Mouse (Mus musculus): ENCODE measurements at regions not wholly inside any gene's neighbourhood (a gene's known extent, or its start where the extent isn't known, plus 50 kb on each side); places are given as distances from the start of the nearest gene placed in this dataset.

DNA sequence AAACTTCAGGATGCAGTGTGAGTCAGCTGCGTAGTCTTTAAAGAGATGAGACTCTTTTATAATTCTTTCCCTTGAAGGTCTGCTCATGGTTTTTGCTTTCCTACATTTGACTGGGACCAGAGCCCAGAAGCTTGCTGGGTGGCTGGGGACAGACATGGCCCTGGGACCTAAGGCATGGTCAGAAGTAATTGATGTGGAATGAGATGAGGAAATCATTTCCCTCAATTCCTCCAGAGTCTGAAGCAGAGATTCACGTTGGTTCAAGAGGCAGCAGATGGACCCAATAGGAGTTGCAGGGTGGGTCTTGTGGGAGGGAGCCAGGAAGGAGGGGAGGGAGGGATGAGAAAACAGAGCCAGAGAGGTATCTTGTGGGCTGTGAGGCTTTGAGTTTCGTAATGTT is 473.9 kb downstream of the Rps24 start:
- no peak for DNase-seq (ENCODE audit: extremely low spot score in 1 of 2, low spot score in 2 of 2)

DNA sequence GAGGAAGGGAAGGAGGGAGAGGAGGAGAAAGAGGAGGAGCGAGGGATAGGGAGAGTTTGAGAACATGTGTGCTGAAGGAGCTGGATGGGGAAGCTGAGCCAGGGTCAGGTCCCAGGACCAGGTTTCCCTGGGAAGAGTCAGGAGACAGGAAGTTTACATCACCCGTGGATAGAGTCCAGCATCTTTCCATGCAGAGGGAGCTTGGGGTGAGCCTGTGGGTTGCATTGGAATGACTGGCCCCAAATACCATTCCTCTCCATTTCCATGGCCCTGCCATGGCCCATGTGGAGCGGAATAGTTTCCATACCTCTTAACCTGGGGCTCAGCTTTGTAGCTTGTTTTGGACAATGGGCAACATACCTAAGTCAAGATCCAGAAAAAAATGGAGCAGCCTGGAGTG is 474.8 kb downstream of the Rps24 start:
- intact Hi-C loops (cut with DNase I): no loop called here
- DNase-seq (ENCODE audit: extremely low spot score in 1 of 2, low spot score in 2 of 2): no peak

More for the DNA sequence above, 473.9 kb downstream of the Rps24 start:
- intact Hi-C loops (cut with DNase I): no loop called here

DNA sequence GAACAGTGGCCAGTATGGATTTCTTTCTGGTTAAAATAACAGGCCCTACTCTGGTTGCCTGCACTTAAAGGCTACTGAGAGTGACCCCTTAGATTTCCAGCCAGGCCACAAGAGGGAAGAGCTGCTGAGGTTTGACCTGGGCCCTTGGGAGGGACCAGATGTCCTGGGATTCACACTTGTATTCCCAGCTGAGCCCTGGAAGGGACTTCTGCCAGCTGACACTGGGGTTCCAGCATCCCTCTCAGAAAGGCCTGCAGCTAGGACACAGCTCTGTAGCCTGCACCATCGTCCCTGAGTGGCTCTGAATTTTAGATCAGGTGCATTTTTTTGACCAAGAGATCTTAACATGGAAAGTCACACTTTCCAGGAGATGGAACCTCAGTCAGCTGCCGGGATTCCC is 482.7 kb downstream of the Rps24 start:
- DNase-seq (ENCODE audit: extremely low spot score in 1 of 2, low spot score in 2 of 2): peak in 1 of 2 experiments; percentile 37
- intact Hi-C loops (cut with DNase I): no loop called here

DNA sequence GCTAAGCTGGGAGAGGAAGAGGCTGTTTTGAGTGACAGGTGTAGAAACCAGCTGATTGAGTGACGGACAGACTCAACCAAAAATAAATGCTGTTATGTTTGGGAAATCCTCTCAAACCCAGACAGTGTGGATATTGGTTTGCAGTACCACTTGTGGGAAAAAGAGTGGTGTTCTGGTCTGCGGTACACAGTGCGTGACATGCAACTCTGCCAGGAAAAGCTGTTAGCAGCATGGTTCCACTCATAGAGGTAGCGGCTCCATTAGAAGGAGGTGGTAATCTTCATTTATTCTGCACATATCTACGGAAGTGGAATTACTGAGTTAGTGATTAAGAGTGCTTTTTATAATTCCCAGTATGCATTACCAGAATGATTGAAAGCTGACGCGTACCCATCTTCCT is 485.4 kb downstream of the Rps24 start:
- intact Hi-C loops (cut with DNase I): no loop called here
- no peak for DNase-seq (ENCODE audit: extremely low spot score in 1 of 2, low spot score in 2 of 2)

DNA sequence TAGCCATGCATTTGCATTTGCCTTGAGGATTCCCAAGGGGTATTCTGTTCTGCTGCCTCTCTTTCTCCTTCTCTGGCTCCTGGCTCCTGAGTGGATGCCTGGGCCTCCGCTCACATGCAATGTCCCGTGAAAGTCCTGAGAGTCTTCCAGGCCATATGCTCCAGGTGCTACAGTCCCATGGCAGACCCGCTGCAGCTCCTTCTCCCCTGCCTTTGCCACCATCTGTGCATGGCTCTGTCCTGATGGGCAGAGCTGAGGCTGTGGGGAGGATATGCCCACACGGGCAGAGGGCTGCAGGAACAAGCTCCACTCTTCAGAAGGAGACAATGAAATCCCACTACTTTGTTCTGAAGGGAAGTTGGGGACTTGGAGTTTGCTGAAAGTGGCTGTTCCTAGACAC is 485.9 kb upstream of the Zmiz1 start:
- DNase-seq (ENCODE audit: extremely low spot score in 1 of 2, low spot score in 2 of 2): no peak
- intact Hi-C loops (cut with DNase I): no loop called here

DNA sequence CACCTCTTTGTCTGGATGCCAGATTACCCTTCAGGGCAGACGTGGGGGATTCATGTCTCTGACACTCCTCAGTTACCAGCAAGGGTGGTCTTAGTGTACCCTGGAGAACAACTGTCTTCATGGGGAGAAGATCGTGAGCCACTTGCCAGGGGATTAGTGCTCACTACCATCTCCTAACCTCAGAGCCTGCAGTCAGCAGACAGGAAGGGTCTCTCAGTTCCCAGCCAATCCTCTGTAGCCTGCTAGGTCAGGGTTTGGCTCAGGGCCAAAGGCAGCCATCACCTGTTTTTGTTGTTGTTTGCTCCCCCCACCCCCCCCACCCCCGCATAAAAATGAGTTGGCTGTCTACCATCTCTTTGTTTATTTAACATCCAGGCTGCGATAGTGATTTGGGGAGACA is 485.4 kb upstream of the Zmiz1 start:
- intact Hi-C loops (cut with DNase I): no loop called here
- DNase-seq (ENCODE audit: extremely low spot score in 1 of 2, low spot score in 2 of 2): no peak

DNA sequence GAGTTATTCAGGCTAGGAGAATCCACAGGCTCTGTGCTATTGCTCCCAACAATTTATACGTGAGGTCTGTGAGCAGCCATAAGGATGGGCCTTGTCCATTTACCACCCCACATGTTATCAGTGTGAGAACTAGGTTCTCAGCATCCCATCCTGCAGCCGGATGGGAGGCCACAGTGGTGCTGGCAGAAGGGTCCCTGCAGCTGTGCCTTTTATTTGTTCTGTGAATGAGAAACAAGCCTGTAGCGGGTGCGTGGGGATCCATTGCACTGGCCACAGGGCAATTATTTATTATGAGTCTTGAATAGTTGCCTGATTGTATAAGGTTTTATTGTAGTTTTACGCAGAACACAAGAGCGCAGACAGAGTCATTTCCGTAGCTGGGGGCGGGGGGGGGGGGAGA is 476.5 kb upstream of the Zmiz1 start:
- DNase-seq (ENCODE audit: extremely low spot score in 1 of 2, low spot score in 2 of 2): no peak
- intact Hi-C loops (cut with DNase I): no loop called here

DNA sequence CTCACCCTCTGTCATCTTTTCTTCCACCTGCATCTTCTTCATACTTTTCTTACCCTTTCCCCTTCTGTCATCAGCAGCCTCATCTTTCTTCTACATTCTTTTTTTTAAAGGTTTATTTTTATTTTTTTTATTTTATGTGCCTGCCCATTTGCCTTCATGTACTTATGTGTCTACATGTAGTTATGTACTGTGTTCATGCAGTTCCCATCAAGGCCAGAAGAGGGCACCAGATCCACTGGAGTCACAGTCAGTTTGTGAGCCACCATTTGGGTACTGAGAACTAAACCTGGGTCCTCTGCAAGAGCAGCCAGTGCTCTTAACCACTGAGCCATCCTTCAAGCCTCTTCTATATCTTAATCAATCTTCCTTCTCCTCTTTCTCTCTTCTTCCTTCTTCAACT is 475.7 kb upstream of the Zmiz1 start:
- intact Hi-C loops (cut with DNase I): no loop called here
- DNase-seq (ENCODE audit: extremely low spot score in 1 of 2, low spot score in 2 of 2): no peak

DNA sequence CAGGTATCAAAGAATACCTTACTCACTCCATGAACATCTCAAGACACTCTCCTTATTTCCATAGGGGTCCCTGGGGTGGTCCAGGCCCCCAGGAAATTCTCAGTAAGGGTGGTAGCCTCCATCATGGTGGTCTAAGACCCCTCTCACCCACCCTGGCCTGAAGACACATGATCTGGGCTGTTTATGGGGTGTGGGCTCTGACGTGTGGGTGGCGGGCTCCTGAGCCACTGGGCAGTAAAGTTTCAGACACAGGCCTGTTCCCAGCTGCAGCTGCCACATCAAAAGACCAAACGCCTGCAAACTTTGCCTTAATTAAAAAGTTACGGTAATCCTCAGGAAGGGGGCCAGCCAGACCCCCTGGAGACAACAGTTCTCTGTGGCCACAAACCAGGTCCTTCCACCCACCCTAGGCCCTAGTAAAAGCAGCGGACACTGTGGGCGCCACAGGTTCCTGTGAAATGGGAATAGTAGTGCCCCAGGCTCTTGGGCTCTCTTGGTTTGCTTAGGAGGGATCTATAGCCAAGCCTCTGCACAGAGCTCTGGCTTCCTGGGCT is 473.1 kb upstream of the Zmiz1 start:
- DNase-seq (ENCODE audit: extremely low spot score in 1 of 2, low spot score in 2 of 2): no peak
- intact Hi-C loops (cut with DNase I): no loop called here

DNA sequence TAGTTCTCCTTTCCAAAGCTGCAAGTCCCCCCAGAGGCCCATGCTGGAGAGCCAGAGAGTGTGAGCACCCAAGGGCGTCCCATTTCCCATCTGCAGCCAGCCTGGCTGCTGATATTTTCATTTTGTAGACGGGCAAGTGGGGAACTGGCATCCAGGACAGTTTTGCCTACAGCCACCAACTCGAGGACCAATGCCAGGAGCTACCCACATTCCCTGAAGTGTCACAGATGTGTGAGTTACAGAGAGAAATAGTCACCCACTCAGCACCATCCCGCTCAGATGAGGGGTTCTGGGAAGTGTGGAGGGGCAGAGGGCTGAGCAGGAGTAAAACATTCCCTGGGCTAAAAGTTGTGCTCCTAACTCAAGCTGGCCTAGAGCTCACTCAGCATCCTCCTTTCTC is 472.6 kb upstream of the Zmiz1 start:
- intact Hi-C loops (cut with DNase I): no loop called here
- DNase-seq (ENCODE audit: extremely low spot score in 1 of 2, low spot score in 2 of 2): no peak

DNA sequence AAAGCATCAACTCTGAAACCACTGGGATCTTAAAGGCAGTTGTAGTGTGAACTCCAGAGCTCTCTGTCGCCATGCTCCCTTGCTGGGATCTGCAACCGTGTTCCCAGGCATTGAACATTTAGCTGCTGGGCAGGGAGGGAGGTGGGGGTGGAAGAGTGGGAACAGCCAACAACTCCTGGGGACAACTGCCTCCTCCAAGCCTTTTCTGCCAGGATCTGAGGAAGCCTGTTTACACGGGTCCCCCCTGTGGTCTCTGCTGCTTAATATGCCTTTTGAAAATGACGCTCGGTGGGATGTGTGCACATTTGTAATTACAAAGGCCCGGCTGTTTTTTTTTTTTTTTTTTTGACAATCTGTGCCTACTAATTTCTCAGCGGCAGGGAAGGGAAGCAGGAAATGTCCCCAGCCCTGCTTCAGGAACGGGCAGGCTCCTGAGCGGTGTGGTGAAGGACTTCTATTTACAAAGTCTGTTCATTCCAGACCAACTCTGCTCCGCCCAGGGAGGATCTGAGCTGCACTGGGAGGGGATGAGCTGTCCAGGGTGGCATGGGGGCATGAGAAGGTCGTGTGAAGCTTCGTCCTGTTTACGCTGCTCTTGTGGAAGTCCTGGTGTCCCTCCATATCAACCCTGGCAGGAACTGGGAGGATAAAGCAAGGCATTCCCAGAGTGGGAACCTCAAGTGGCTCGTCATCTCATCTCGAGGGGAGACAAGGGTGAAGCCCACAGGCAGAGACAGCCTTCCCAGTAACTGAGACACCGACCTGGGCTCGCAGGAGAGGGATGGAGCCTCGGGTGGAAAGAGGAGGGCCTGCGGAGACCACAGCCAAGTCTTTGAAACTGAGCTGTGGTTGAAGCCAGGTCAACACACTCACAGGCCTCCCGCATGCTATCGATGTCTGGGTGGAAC is 465.0 kb upstream of the Zmiz1 start:
- peak in 1 of 2 experiments; percentile 44 for DNase-seq (ENCODE audit: extremely low spot score in 1 of 2, low spot score in 2 of 2)
- intact Hi-C loops (cut with DNase I): no loop called here

DNA sequence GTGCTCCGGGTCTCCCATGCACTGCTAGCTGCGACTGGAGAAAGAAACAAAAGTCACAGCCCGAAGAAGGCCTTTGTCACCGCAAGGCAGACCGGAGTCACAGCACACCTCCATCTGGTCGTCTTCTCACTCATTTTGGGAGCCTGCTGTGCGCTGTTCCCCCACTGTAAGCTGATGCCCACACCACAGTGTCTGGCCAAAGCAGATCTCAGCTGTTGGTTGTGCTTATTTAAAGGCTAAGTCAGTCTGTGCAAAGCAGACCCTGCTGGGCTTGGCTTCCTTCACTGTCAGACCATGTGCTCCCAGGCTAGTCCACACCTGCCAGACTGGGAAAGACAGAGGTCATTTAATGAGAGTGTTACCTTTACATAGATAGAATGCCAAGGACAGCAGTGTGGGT is 463.8 kb upstream of the Zmiz1 start:
- DNase-seq (ENCODE audit: extremely low spot score in 1 of 2, low spot score in 2 of 2): peak in 1 of 2 experiments; percentile 47
- intact Hi-C loops (cut with DNase I): no loop called here

DNA sequence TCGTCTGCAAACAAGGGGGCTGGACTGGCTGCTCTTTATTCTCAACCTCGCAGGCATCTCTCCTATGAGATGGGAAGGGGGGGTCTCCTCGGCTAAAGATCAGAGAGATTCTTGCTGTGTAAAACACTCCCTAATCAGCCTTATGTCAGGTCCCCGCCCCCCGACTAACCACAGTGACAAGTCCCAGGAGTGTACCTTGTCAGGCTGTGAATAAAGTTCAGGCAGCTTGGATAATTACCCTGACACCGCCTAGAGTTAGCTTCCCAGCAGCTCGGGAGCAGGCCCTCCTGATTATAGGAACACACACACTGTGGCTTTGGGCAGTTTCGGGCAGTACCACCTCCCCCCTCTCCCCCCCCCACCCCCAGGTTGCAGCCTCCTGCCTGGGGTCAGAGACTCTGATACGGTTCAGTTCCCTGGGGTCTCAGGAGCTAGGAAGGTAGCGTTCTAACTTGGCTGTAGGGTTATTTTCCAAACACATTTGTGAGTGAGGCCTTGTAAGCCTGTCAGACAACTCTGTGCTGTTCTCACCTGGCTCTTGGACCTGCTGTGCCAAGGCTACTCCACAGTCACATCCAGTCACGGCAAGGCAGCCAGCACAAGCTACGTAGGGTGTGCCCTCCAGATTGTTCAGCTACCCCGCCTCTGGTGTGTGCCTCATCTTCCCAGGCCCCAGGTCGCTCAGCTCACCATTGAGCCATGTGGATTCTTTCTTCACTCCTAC is 461.0 kb upstream of the Zmiz1 start:
- DNase-seq (ENCODE audit: extremely low spot score in 1 of 2, low spot score in 2 of 2): no peak
- intact Hi-C loops (cut with DNase I): no loop called here

DNA sequence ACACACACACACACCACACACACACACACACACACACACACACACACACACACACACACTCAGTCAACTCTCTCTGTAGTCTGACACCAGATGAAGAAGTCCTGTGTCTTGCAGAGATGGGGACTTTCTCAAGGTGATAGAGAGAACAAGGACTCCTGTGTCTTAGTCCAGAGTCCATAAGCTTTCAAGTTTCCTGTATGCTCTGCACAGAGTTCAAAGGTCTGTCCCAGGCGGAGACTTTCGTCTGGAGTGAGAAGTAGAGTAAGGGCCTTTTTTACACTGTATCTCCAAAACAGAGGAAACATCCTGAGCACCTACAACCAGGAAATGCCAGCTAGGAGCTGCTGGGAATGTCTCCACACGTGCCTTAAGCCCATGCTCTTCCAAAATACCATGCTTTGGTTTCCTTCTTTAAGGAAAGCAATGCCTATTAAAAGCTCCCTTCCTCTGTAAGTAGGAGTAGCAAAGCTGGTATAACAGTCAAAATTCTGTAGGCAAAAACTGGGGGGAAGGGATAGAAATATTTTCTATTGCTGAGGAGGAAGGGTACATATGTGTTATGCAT is 459.9 kb upstream of the Zmiz1 start:
- intact Hi-C loops (cut with DNase I): no loop called here
- no peak for DNase-seq (ENCODE audit: extremely low spot score in 1 of 2, low spot score in 2 of 2)

DNA sequence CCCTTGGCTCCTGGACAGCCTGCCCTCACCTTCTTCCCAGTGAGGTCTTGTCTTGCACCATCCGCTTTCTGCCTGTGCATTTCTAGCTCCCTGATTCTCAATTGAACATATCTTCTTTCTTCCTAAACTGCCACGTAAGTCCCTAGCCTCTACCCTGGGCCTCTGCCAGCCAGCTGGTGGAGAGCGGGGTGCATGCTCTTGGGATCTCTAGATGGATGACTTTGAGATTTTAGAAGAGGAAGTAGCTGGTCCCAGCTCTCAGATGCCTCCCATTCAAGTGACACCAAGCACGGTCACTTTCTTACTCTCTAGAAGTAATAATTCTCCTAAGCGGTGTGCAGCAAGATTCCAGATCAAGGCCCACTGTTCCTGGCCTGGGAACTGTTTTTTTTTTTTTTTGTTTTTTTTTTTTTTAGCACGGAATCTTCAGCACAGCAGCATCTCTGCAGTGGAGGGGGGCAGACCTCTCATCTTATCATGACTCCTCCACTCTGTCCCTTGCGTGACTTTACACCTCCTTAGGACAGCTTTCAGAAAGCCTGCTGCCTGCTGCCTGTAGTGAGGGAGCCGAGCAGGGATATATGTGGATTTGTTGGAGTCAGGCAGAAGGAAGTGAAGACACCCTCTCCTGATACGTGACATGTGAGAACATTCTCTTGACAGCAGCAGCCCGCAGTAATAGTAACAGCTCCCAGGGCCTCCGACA is 453.6 kb upstream of the Zmiz1 start:
- intact Hi-C loops (cut with DNase I): no loop called here
- DNase-seq (ENCODE audit: extremely low spot score in 1 of 2, low spot score in 2 of 2): no peak

DNA sequence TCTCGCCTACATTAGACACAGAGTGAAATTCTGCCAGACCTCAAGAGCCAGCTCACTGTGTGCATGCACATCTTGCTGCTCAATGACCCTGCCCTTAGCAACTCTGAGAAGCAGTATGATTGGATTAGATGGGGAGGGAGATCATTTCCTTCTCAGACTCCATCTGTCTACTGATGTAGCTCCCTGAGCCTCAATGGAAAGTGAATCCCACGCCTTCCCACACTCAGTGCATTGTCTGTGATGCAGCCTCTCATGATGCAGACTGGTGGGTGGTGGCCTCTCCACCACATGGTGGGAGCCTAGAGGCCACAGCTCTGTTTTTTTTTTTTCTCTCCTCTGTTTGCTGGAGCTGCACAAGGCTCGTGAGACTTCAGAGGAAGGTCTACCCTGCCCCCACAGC is 447.1 kb upstream of the Zmiz1 start:
- no peak for DNase-seq (ENCODE audit: extremely low spot score in 1 of 2, low spot score in 2 of 2)
- intact Hi-C loops (cut with DNase I): no loop called here

DNA sequence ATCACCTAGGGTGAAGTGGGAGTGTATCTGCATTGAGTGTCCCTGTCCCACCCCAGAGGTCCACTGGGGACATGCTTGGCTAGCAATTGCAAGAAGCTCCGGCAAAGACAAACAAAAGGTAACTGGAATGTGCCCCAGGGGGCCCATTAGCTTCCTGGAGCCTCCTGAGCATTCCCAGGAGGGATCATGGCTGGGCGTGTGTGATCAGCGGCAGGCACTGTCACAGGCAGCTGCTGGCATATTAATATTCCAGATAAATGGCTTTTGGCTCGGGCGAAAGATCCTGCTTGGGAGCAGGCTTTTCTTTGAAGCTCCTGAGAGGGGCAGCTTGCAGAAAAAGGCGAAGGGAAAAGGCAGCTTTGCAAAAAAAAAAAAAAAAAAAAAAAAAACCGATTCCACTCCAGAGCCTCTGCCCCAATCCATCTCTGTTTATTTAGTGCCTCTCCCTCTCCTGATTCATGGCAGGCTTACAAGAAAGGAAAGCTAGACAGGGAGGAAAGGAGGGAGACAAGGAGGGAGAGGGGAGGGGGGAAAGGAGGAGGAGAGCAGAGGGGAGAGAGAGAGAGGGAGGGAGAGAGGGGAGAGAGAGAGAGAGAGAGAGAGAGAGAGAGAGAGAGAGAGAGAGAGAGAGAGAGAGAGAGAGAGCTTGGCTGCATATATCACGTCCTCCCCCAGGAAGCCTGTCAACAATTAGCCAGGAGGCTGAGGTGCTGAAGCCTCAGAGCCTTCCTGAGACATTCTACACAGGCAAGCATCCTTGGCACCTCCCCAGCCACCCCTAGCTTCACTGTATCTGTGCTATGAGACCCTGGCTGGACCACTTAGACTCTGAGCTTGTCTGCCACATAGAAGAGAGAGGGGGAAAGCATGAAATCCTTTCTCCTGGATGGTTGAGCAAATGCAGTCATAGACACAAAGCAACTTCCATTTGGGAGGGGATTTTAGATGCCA is 443.4 kb upstream of the Zmiz1 start:
- intact Hi-C loops (cut with DNase I): no loop called here
- DNase-seq (ENCODE audit: extremely low spot score in 1 of 2, low spot score in 2 of 2): peak in 1 of 2 experiments; percentile 38

DNA sequence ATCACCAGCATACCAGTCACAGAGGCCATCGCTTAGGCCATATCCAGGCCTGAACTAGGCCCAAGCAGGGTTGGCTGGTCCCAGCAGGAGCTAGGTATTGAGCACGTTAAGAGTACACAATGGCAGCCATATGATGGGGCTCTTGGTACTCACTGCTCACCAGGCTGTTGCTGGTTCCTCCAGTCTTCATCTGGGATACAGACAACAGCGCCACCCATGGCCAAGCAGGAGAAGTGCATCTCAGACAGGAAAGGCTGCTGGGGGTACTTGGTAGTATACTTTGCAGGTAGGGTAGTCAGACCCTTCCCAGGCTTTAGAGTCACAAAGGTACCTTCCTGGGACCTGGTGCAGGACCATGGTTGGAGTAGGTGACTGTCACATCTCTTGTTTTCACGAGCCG is 441.1 kb upstream of the Zmiz1 start:
- DNase-seq (ENCODE audit: extremely low spot score in 1 of 2, low spot score in 2 of 2): no peak
- intact Hi-C loops (cut with DNase I): no loop called here
